Mouse (Mus musculus) NIH3T3 (cell line): ENCODE measurements at regions not wholly inside any gene's neighbourhood (a gene's known extent, or its start where the extent isn't known, plus 50 kb on each side); places are given as distances from the start of the nearest gene placed in this dataset.
"Not testable (repeated sequence)": the region's sequence is repeated elsewhere in the genome, so short reads cannot be mapped to it uniquely, and the experiment has no call there.

Experiments used
- DNase-seq: peaks from one replicate; pipeline ENCODE4 v3.0.0-alpha.2; 2012; ENCODE audit warnings: low read depth

DNA sequence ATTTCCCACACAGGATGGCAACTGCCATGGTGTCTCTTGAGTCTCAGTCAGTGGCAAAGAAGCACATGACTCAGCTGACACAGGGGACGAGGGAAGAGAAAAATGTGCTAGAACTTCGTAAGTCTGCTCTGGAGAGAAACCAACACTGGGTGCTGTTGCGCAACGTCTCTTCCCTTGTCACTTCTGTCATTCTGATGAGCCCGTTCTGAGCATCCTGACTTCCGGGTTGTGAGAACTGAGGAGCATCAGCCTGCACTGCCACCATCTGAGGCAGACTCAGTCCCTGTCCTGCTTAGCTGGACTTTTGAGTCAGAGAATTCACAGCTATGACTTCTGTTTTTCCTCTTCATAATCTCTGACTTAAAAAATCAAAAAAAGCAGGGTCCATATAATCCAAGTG, 468.9 kb upstream of the Cdh5 start:
- no peak for DNase-seq

DNA sequence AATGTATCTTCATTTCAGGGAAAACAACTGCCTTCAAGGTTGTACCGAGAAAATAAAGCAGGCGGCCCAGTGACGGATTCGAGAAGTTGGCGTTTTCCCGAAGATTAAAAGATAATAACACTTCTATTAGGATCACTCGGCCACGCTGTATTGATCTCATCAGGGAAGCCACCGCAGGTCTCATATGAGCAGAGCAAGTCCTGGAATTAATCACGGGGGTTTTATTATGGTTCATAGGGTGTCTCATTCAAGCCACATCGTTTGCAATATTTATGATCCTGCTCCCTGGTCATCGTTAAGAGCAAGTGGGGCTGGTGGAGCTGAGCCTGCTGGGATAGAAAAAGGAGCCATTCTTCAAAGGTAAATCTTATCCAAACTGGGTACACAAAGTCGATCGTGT, 466.5 kb upstream of the Cdh5 start:
- no peak for DNase-seq

DNA sequence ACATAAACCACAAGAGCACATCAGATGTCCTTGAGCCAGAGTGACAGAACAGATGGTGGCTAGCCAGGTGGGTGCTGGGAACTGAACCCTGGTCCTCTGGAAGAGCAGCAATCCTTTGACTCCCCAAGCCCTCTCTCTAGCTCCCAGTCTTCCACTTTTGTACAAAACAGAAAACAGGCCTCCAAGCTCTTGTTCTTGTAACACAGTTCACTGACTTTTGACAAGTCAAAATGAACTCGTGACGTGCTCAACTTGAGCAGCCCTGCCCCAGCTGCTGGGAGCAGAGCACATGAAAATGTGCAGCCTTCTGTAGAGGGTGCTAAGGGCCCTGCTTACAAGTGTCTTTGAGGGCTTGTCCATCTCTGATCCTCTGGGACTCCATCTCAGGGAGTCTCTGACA, 457.8 kb upstream of the Cdh5 start:
- DNase-seq: no peak

DNA sequence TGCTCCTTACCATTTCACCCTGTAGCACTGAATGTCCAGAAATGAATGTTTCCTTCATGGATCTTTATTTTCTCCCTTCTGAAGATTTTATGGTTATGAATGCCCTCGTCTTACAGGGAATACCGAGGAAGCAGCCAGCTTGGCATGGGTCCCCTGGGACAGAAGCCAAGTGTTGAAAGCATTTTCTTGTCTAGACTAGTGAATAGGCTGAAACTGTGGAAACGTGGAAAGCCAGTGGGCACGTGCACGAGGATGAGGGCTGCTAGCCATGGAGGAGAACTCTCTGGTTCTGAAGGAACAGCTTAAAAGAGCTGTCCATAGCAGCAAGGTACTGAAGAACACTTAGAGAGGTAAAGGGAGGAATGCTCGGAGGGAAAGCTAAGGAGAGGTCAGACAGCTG, 457.3 kb upstream of the Cdh5 start:
- DNase-seq: peak; percentile 31

DNA sequence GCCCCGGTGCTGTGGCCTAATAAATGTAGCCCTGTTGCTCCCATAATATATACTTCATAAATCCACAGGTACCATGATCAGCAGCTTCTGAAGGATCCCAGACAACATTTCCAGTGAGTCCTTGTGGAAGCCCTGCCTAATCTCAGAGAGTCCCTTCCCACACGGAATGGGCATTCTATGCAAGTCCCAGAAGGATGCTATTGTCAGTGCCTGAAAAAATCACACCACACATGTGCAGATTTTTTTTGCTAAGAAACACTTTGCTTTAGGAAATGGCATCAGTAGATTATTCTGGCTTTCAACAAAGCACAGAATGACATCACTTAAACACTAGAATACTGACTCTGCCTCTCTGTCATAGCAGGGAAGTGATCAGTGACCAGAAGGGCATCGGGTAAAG, 456.6 kb upstream of the Cdh5 start:
- no peak for DNase-seq

DNA sequence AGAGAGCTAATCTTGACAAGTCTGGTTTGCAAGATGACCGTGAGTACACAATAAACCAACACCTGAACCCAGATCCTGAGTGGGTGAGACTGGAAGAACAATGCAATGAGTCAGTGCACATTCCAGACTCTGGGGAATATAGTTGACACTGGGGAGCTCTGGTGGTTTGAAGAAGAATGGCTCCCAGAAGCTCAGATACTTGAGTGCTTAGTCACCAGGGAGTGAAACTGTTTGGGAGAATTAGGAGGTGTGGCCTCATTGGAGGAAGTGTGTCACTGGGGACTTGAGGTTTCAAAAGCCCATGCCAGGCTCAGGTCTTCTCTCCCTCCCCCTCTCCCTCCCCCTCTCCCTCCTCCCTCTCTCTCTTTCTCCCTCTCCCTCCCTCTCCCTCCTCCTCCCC, 436.6 kb upstream of the Cdh5 start:
- DNase-seq: peak; percentile 55

DNA sequence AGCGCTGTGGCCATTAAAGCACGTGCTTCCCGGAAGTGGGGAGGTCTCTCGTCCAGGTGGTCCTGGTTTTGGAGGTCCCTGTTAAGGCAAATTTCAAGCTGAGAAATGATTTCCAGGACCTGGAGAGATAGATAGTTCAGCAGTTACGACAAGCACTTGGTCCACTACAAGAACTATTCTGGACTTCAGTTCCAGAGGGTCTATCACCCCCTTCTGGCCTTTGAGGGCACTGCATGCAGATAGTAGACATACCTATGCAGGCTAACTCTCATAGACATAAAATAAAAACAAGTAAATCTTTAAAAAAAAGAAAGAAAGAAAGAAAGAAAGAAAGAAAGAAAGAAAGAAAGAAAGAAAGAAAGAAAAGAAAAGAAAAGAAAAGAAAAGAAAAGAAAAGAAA, 415.2 kb upstream of the Cdh5 start:
- DNase-seq: peak; percentile 33

DNA sequence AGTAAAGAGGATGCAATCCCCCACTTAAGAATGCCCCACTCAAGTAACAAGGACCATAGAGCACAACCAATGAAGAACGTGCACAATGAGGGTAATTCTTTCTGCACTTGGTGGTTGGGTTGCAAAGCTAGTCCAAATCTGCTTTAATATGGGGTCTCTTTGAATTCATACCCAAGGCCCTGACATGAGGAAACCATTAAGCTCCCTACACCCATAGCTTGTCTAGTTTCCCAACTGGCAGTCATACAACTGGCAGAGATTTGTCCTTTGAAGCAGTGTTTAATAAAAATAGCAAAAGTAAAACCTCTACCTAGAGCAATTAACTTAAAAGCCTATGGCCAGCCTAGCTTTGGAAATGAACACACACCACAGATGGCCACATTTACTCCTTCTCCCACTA, 411.0 kb upstream of the Cdh5 start:
- DNase-seq: no peak

DNA sequence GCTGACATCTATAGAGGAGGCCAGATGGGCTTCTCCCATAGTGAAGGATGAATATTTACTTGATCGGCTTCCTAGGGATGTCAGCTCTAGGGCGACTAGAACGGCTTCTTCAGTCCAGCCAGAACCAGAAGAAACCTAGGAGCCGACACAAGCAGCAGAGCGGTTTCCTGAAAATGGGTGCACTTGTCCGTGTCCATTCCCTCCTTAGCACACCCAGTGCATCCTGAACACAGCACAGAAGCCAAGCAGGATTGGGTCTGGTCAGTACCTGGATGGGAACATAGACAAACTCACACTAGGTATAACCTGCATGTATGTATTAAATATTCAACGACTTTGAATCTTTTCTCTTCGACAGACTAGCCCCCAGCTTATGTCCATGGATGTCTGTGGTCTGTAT, 407.9 kb upstream of the Cdh5 start:
- no peak for DNase-seq

DNA sequence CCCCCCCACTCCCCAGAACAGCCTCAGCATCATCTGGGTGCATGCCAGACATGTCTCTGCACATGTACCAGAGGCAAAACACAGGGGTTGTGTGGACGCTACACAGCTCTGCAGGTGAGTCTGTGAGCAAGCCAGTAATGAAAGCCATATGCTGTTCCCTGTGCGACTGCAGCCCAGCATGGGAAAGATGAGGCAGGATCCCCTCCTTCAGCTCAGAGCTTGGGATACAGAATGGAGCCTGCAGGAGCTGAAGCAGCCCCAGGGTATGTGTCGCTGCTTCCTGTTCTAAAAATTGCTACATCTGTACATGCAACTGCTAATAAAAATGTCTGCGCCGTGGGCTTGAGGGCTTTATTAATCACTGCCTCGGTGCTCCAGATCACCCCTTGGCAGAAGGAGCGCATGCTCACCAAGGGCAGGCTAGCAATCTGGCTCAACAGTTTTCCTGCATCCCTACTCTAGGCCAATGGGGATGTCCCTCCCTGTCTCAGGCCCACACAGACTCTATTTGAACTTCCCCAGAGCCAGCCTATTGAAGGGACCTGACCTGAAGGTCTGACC, 407.0 kb upstream of the Cdh5 start:
- DNase-seq: peak; percentile 24

DNA sequence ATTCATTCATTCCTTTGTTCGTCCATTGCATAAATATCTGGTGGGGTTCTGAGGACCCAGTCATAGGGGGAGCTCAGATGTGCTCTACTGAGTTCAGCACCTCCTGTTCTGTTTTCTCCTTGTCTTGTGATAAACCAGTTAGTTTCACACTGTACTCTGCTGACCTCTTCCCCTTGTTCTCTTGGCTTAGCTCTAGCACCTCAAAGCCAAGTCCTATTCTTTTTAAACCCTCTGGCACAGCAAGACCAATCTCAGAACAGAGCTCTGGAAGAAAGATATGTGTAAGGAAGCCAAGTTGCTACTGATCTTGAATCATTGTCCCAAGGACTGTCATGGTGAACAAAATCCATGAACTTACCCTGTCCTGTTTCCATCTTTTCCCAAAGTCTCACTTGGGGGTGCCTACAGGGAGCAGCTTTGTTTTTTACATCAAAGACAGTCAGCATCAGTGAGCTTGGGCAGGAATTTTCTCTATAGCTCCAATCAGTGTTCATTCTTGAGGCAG, 402.4 kb upstream of the Cdh5 start:
- DNase-seq: no peak

DNA sequence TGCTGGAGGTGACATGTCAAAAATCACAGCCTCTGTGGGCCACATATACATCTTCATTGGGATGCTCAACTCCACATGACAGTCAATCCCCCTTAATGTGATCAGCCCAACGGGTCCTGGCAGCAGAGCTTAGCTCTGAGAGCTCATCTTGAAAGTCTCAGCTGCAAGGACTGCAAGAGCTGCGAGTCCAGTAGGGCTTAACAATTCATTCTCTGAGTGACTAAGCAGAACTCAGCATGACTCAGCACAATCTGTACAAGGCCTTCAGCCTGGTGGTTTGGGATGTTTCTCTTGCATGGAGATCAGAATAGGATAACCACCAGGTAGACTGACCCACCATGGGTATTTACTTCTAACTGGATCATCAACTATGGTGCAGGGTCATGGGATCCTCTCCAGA, 399.2 kb upstream of the Cdh5 start:
- peak; percentile 74 for DNase-seq

DNA sequence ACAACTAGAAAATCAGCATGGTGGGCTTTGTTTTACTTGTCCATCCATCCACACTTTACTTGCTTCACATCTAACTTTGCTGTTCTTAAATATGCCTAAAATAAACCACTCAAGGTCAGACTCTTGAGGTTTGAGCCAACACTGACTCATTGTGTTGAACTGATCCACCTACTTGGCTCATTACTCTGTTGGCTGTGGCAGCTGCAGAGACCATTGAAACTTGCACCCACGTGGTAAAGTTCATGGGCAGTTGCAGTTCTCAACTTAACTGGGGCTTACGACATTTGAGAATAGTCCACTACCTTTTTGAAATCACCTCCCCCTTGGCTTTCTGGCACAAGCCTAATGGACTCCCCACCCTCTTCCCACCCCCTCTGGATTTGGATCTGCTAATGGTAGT, 395.3 kb upstream of the Cdh5 start:
- peak; percentile 70 for DNase-seq

DNA sequence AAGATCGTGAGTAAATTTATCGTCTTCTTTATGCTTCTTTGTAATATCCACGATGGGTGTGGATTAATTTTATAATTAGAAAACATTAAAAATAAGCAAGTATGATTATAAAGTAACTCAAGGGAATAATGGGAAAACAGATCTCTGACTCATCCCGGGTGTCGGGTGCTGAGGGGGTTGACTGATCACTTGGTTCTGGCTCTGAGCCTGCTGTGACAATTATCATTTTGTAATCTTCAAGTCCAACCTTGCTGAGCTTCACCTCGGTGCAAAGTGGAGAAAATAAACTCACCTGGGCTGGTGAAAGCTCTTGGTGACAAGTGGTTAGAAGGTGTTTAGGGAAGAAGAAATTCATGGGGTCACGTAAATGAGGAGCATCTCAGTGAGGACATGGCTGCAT, 390.6 kb upstream of the Cdh5 start:
- not testable (repeated sequence) for DNase-seq

DNA sequence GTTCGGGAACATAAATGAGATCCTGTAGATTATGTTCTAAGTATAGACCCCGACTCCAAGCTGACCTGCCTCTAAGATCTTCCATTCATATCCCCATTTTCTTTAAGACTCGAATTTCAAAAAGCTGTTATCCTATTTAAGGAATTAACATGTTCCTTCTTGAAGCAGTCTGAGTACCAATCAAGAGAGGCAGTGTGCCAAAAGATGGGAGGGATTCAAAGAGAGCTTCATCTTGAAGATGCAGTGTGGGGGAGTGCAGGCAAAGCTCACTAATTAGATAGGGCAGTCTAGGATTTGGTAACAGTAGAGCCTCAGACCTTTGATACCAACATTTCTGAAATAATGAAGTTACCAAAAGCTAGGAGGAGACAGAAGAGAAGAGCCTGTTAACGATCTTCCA, 383.7 kb upstream of the Cdh5 start:
- DNase-seq: no peak

DNA sequence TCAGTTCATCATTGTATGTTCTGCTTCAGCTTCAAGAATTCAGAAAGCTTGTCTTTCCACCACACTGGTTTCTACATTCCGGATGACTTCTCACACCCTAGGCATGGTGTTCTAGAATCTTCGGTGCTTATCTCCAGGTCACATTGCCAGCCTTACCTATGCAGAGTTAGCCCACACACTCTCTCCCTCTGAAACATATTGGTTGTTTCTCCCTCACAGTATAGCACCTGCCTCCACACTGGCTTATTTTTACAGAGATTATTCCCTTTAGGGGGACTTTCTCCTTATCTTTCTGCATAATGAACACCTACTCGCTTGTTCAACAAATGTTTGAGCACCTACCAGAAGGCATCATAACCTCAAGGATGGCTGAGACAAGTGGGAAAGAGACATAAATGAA, 368.0 kb upstream of the Cdh5 start:
- DNase-seq: no peak

DNA sequence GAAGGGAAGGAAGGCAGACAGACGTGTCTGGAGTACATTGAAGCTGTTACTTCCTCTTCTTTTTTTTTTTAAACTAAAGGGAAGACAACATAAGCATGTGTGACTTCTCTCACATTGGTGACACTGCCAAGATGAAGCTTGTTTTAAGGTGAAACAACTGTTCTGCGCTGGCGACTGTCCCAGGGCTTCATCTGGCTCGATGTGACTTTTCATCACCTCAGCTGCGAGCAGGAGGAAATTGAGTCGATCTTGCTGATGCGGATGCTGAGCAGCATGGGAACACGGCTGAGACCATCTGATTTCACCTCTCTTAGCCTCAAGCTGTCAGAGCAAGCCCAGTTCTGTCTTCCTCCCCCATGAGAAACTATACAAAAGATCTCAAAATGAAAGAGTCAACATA, 363.1 kb upstream of the Cdh5 start:
- no peak for DNase-seq

DNA sequence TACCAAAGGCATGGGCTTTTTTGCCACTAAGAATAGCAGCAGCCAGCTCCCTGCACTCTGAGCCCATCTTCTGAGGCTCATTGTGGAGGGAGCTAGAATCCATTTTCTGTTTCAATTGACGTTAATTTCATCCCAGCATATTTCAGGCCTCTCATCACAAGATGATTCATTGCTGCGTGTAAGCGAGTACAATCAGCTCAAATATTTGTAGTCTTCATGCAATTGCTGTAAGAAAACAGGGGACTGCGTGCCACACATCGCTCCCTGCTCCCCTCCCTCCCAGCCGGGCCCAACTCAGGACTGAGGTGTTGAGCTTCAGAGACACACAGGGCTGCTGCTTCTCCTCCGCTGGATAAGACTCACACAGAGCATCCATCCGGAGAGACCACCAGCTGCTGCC, 360.0 kb upstream of the Cdh5 start:
- peak; percentile 81 for DNase-seq

DNA sequence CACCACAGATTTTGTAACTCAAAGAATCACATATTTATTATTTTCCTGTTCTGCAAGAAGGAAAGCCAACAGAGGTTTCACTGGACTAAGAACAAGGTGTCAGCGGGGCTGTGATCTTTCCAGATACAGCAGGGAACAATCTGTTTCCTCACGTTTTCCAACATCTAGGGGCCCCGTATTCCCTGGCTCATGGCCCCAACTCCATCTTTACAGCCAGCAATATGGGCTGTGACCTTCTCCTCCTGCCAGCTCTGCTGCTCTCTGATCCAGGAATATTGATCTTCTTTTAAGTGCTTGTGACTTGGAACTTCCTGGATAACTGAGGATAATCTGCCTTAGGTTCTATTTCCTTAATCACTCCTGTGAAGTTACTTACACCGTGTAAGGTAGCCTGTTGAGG, 352.7 kb upstream of the Cdh5 start:
- DNase-seq: no peak

DNA sequence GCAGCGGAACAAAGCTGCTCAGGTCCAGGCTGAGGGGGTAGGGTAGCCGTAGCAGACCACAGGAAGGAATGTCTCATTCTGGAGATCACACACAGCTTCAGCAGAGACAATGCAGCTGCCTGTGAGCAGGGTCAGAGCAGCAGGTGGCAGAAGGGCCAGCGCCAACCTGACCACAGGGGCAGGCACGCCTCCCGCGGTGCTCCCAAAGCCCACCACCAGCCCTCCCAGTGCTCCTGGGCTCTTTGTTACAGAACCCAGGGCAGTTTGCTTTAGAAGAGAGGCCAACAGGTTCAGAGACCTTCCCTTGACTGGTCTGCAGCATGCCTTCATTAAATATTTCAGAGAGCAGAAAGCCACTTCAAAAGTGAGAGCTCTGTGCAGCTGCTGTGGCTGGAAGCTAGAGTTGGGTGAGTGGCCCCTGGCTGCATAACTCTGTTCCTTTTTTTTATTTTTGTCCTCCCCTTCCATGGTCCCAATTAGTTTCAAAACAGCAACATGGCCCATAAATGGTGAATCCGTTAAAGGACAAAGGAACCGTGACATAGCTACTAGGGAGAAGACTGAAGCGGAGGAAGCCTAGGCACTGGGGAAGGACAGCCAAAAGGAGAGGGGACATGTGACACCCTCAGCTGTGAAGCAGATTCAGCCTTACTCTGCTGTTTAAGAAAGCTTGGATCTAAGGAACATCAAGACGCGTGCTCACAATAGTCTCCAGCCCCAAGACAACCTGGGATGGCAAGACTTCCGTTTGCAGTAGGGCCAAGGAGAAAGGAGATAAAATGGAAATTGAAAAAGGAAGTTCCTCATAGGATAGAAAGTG, 350.9 kb upstream of the Cdh5 start:
- DNase-seq: no peak

DNA sequence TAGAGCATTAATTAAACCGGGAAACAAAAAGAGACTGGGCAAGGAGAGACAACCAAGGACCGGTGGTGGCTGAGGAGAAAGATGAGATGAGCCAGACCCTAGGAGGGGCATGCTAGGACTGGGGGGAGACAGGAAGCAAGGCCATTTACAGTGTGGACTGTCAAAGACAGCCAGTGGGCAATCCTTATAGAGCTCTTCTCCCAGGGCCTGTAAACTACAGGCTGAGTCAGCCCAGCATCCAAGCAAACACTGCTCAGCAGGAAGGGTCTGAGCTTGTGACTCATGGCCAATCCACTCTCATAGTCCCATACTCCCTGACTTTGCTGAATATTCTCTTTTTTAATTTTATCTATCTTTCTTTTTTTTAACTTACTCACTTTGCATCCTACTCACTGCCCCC, 350.3 kb upstream of the Cdh5 start:
- DNase-seq: peak; percentile 80

DNA sequence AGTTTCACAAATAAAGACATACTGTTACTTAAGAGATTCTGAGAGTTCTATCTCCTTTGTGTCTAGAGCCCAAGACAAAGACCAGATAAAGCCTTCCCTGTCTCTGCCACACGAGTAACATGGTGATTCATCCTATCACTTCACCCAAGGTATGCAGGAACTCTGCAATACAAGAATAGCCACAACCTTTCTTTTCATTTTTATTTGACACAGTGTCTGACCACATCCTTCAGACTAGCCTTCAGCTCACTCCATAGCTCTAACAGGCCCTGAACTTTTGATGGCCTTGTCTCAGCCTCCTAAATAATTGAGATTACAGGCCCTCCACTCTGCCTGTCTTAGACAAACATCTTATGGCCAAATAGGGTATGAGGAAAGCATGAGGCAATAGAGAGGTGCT, 337.6 kb upstream of the Cdh5 start:
- DNase-seq: no peak

DNA sequence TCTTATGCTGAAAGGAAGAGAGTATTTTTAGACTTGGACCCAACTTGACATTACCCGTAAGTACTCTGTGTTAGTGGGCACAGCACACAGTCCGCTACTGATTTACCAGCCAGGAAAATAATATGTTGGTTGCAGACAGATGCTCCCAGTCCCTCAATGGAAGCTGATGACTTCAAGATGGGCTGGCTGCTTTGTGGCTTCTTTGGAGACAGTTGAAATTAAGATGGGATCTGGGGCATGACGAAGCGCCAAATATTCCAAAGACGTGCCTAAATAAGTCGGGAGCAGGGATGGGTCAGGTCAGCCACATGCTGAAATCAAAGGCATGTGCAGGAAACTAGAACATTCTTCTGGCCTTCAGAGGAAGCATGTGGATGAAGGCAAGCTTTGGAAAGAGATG, 321.8 kb upstream of the Cdh5 start:
- DNase-seq: peak; percentile 45

DNA sequence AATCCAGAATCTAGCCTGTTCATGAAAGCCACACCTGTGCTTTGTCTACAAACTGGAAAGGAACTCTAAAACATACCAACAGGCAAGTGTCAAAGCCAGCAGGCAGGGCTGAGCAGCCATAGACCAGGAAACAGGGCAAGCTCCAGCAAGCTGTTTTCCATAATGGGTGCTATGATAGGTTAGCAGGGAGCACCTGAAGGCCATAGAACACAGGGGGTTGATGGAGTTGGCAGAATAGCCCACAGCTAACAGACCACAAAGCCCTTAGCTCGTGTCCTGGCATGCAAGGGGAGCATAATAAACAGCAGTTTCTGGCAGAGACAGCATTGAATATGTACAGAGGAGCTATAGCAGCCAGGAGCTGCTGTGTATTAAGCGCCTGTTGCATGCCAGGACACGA, 313.1 kb upstream of the Cdh5 start:
- DNase-seq: no peak
